Mouse (Mus musculus): ENCODE measurements at regions not wholly inside any gene's neighbourhood (a gene's known extent, or its start where the extent isn't known, plus 50 kb on each side); places are given as distances from the start of the nearest gene placed in this dataset.

GRCm38 (mm10) chr16:5538836-5539510 lies 283.2 kb upstream of the Eef2kmt start:
- Histone ChIP-seq H3K36me3 (ENCODE audit: control insufficient read depth in 1 of 2, insufficient read depth in 2 of 2, low read length in 2 of 2) (no peaks in the 10 kb centered on the region), H3K9me3 (replicated peaks; ENCODE audit: insufficient read depth, low read length) (no peaks in the 10 kb centered on the region), H3K4me3 (ENCODE audit: control insufficient read depth in 1 of 2, insufficient read depth in 1 of 2, low read depth in 2 of 2, low read length in 2 of 2) (no peak overlapping the region), H3K79me2 (ENCODE audit: control insufficient read depth, insufficient read depth, low read length, poor library complexity) (no peaks in the 10 kb centered on the region), H3K4me1 (ENCODE audit: control insufficient read depth in 1 of 2, insufficient read depth in 2 of 2, low read length in 2 of 2) (no peaks in the 10 kb centered on the region), H3K27me3 (ENCODE audit: control insufficient read depth in 1 of 2, insufficient read depth in 2 of 2, low read length in 2 of 2) (no peaks in the 10 kb centered on the region), H3K27ac (ENCODE audit: control insufficient read depth, low read depth, low read length) (no peak overlapping the region), H3K9ac (ENCODE audit: control insufficient read depth, low read depth, low read length, poor library complexity, severe bottlenecking) (no peak overlapping the region)
- DNase-seq (ENCODE audit: low read depth, low spot score): no peak
- TF ChIP-seq ZMIZ1 (IDR thresholded peaks at IDR 0.05; ENCODE audit: low read depth, low read length) (no peak), MYC (IDR thresholded peaks at IDR 0.05; ENCODE audit: low read depth, low read length) (no peak), SIN3A (IDR thresholded peaks at IDR 0.05; ENCODE audit: low read length) (no peak), MAZ (IDR thresholded peaks at IDR 0.05; ENCODE audit: low read depth, low read length) (no peak), TAL1 (IDR thresholded peaks at IDR 0.05; ENCODE audit: low read length) (no peak)

GRCm38 (mm10) chr16:5537286-5538204 lies 281.8 kb upstream of the Eef2kmt start:
- Histone ChIP-seq H3K27me3 (ENCODE audit: control insufficient read depth in 1 of 2, insufficient read depth in 2 of 2, low read length in 2 of 2) (no peaks in the 10 kb centered on the region), H3K79me2 (ENCODE audit: control insufficient read depth, insufficient read depth, low read length, poor library complexity) (no peaks in the 10 kb centered on the region), H3K9ac (ENCODE audit: control insufficient read depth, low read depth, low read length, poor library complexity, severe bottlenecking) (no peak overlapping the region), H3K4me1 (ENCODE audit: control insufficient read depth in 1 of 2, insufficient read depth in 2 of 2, low read length in 2 of 2) (no peaks in the 10 kb centered on the region), H3K4me3 (ENCODE audit: control insufficient read depth in 1 of 2, insufficient read depth in 1 of 2, low read depth in 2 of 2, low read length in 2 of 2) (no peak overlapping the region), H3K27ac (ENCODE audit: control insufficient read depth, low read depth, low read length) (no peak overlapping the region), H3K36me3 (ENCODE audit: control insufficient read depth in 1 of 2, insufficient read depth in 2 of 2, low read length in 2 of 2) (no peaks in the 10 kb centered on the region), H3K9me3 (replicated peaks; ENCODE audit: insufficient read depth, low read length) (no peaks in the 10 kb centered on the region)
- no peak for DNase-seq (ENCODE audit: low read depth, low spot score)
- TF ChIP-seq CHD2 (IDR thresholded peaks at IDR 0.05; ENCODE audit: low read length) (no peak), MYC (IDR thresholded peaks at IDR 0.05; ENCODE audit: low read depth, low read length) (no peak), CTCF (IDR thresholded peaks at IDR 0.05 in 2 of 3, conservative IDR thresholded peaks at IDR 0.05 in 1 of 3; ENCODE audit: control insufficient read depth in 1 of 3, insufficient read depth in 1 of 3, low read depth in 2 of 3, low read length in 3 of 3, poor library complexity in 1 of 3, severe bottlenecking in 1 of 3) (peak in 1 of 3 experiments; percentile 38; a peak in 1 of 6 replicates), USF1 (IDR thresholded peaks at IDR 0.05; ENCODE audit: low read depth, low read length) (no peak), ZNF384 (IDR thresholded peaks at IDR 0.05; ENCODE audit: low read depth, low read length) (no peak), EP300 (IDR thresholded peaks at IDR 0.05; ENCODE audit: low read depth in 1 of 2, low read length in 2 of 2) (no peak)

GRCm38 (mm10) chr16:5536515-5536972 lies 280.8 kb upstream of the Eef2kmt start:
- Histone ChIP-seq H3K4me3 (ENCODE audit: control insufficient read depth in 1 of 2, insufficient read depth in 1 of 2, low read depth in 2 of 2, low read length in 2 of 2) (no peak overlapping the region), H3K9me3 (replicated peaks; ENCODE audit: insufficient read depth, low read length) (no peaks in the 10 kb centered on the region), H3K79me2 (ENCODE audit: control insufficient read depth, insufficient read depth, low read length, poor library complexity) (no peaks in the 10 kb centered on the region), H3K27ac (ENCODE audit: control insufficient read depth, low read depth, low read length) (no peak overlapping the region), H3K4me1 (ENCODE audit: control insufficient read depth in 1 of 2, insufficient read depth in 2 of 2, low read length in 2 of 2) (no peaks in the 10 kb centered on the region), H3K27me3 (ENCODE audit: control insufficient read depth in 1 of 2, insufficient read depth in 2 of 2, low read length in 2 of 2) (no peaks in the 10 kb centered on the region), H3K9ac (ENCODE audit: control insufficient read depth, low read depth, low read length, poor library complexity, severe bottlenecking) (no peak overlapping the region), H3K36me3 (ENCODE audit: control insufficient read depth in 1 of 2, insufficient read depth in 2 of 2, low read length in 2 of 2) (no peaks in the 10 kb centered on the region)
- TF ChIP-seq RCOR1 (IDR thresholded peaks at IDR 0.05; ENCODE audit: low read depth, low read length): no peak
- TF ChIP-seq EP300 (IDR thresholded peaks at IDR 0.05; ENCODE audit: low read depth in 1 of 2, low read length in 2 of 2): no peak
- DNase-seq (ENCODE audit: low read depth, low spot score): no peak
